Mouse (Mus musculus): ENCODE data around the gene Ano6. TPM values are rescaled to one million over a fixed set of nuclear protein-coding genes. Genes with fewer than 3 reads are reported as not detected.
A peak's percentile ranks its signal among the peaks of the same experiment; 100 is the strongest.

The Ano6 gene
- polyA plus RNA-seq, 1 experiment: 104 TPM

- Histone ChIP-seq H3K4me3 (ENCODE audit: control insufficient read depth, insufficient read depth, low read length) (no peak overlapping the region), H3K36me3 (ENCODE audit: control insufficient read depth, insufficient read depth, low read length) (peaks cover 16% of the 10 kb centered on the region), H3K27ac (ENCODE audit: control insufficient read depth, insufficient read depth, low read length) (no peak overlapping the region), H3K4me1 (replicated peaks; ENCODE audit: control insufficient read depth, insufficient read depth, low read length) (peaks cover 35% of the 10 kb centered on the region), H3K27me3 (ENCODE audit: control insufficient read depth, insufficient read depth, low read length) (no peaks in the 10 kb centered on the region)
- TF ChIP-seq POLR2A (IDR thresholded peaks at IDR 0.05; ENCODE audit: control insufficient read depth, extremely low read depth, insufficient read depth, low read length, poor library complexity) (no peak), CTCF (IDR thresholded peaks at IDR 0.05; ENCODE audit: borderline replicate concordance, control insufficient read depth, extremely low read depth, insufficient read depth, low read length, poor library complexity) (no peak)
- DNase-seq: no peak
- 94% methylated on average over 9 of the region's 9 CpGs for WGBS
These were observed 3.3 kb downstream of the Ano6 start for GRCm38 (mm10) chr15:95793748-95794491.

- no peak for DNase-seq
- Histone ChIP-seq H3K27ac (ENCODE audit: control insufficient read depth, insufficient read depth, low read length) (no peak overlapping the region), H3K4me1 (replicated peaks; ENCODE audit: control insufficient read depth, insufficient read depth, low read length) (peaks cover 33% of the 10 kb centered on the region), H3K4me3 (ENCODE audit: control insufficient read depth, insufficient read depth, low read length) (no peak overlapping the region), H3K36me3 (ENCODE audit: control insufficient read depth, insufficient read depth, low read length) (peaks cover 16% of the 10 kb centered on the region), H3K27me3 (ENCODE audit: control insufficient read depth, insufficient read depth, low read length) (no peaks in the 10 kb centered on the region)
- no peak for TF ChIP-seq CTCF (IDR thresholded peaks at IDR 0.05; ENCODE audit: borderline replicate concordance, control insufficient read depth, extremely low read depth, insufficient read depth, low read length, poor library complexity)
- TF ChIP-seq POLR2A (IDR thresholded peaks at IDR 0.05; ENCODE audit: control insufficient read depth, extremely low read depth, insufficient read depth, low read length, poor library complexity): no peak
- WGBS: 81% methylated on average over 10 of the region's 10 CpGs
These were observed 4.2 kb downstream of the Ano6 start for GRCm38 (mm10) chr15:95794611-95795565.

GRCm38 (mm10) chr15:95796062-95796461 lies 5.4 kb downstream of the Ano6 start:
- Histone ChIP-seq H3K27me3 (ENCODE audit: control insufficient read depth, insufficient read depth, low read length) (no peaks in the 10 kb centered on the region), H3K4me3 (ENCODE audit: control insufficient read depth, insufficient read depth, low read length) (no peak overlapping the region), H3K36me3 (ENCODE audit: control insufficient read depth, insufficient read depth, low read length) (peaks cover 16% of the 10 kb centered on the region), H3K4me1 (replicated peaks; ENCODE audit: control insufficient read depth, insufficient read depth, low read length) (peaks cover 36% of the 10 kb centered on the region), H3K27ac (ENCODE audit: control insufficient read depth, insufficient read depth, low read length) (no peak overlapping the region)
- TF ChIP-seq POLR2A (IDR thresholded peaks at IDR 0.05; ENCODE audit: control insufficient read depth, extremely low read depth, insufficient read depth, low read length, poor library complexity) (no peak), CTCF (IDR thresholded peaks at IDR 0.05; ENCODE audit: borderline replicate concordance, control insufficient read depth, extremely low read depth, insufficient read depth, low read length, poor library complexity) (no peak)
- no peak for DNase-seq
- WGBS: 95% methylated on average over 5 of the region's 5 CpGs

GRCm38 (mm10) chr15:95797144-95797983 lies 6.7 kb downstream of the Ano6 start:
- Histone ChIP-seq H3K4me1 (replicated peaks; ENCODE audit: control insufficient read depth, insufficient read depth, low read length) (peaks cover 41% of the 10 kb centered on the region), H3K4me3 (ENCODE audit: control insufficient read depth, insufficient read depth, low read length) (no peak overlapping the region), H3K36me3 (ENCODE audit: control insufficient read depth, insufficient read depth, low read length) (peaks cover 16% of the 10 kb centered on the region), H3K27ac (ENCODE audit: control insufficient read depth, insufficient read depth, low read length) (peak overlapping the region; percentile 44; the same call in 1 of the 2 replicates), H3K27me3 (ENCODE audit: control insufficient read depth, insufficient read depth, low read length) (no peaks in the 10 kb centered on the region)
- DNase-seq: peak; percentile 22
- TF ChIP-seq CTCF (IDR thresholded peaks at IDR 0.05; ENCODE audit: borderline replicate concordance, control insufficient read depth, extremely low read depth, insufficient read depth, low read length, poor library complexity) (no peak), POLR2A (IDR thresholded peaks at IDR 0.05; ENCODE audit: control insufficient read depth, extremely low read depth, insufficient read depth, low read length, poor library complexity) (no peak)
- WGBS: 42% methylated on average over 9 of the region's 9 CpGs

- Histone ChIP-seq H3K4me1 (replicated peaks; ENCODE audit: control insufficient read depth, insufficient read depth, low read length) (peaks cover 48% of the 10 kb centered on the region), H3K27ac (ENCODE audit: control insufficient read depth, insufficient read depth, low read length) (no peak overlapping the region), H3K36me3 (ENCODE audit: control insufficient read depth, insufficient read depth, low read length) (peaks cover 13% of the 10 kb centered on the region), H3K27me3 (ENCODE audit: control insufficient read depth, insufficient read depth, low read length) (no peaks in the 10 kb centered on the region), H3K4me3 (ENCODE audit: control insufficient read depth, insufficient read depth, low read length) (no peak overlapping the region)
- TF ChIP-seq CTCF (IDR thresholded peaks at IDR 0.05; ENCODE audit: borderline replicate concordance, control insufficient read depth, extremely low read depth, insufficient read depth, low read length, poor library complexity) (no peak), POLR2A (IDR thresholded peaks at IDR 0.05; ENCODE audit: control insufficient read depth, extremely low read depth, insufficient read depth, low read length, poor library complexity) (no peak)
- 98% methylated on average over 7 of the region's 7 CpGs for WGBS
- no peak for DNase-seq
These were observed 7.6 kb downstream of the Ano6 start for GRCm38 (mm10) chr15:95798266-95798665.

GRCm38 (mm10) chr15:95799632-95800031 lies 9.0 kb downstream of the Ano6 start:
- Histone ChIP-seq H3K27ac (ENCODE audit: control insufficient read depth, insufficient read depth, low read length) (no peak overlapping the region), H3K36me3 (ENCODE audit: control insufficient read depth, insufficient read depth, low read length) (peaks cover 11% of the 10 kb centered on the region)
- WGBS: 98% methylated on average over 5 of the region's 5 CpGs

More at GRCm38 (mm10) chr15:95799632-95800031, 9.0 kb downstream of the Ano6 start:
- TF ChIP-seq CTCF (IDR thresholded peaks at IDR 0.05; ENCODE audit: borderline replicate concordance, control insufficient read depth, extremely low read depth, insufficient read depth, low read length, poor library complexity): no peak
- no peak for TF ChIP-seq POLR2A (IDR thresholded peaks at IDR 0.05; ENCODE audit: control insufficient read depth, extremely low read depth, insufficient read depth, low read length, poor library complexity)
- DNase-seq: no peak
- H3K4me1 ChIP-seq (replicated peaks; ENCODE audit: control insufficient read depth, insufficient read depth, low read length): peaks cover 44% of the 10 kb centered on the region
- H3K4me3 ChIP-seq (ENCODE audit: control insufficient read depth, insufficient read depth, low read length): no peak overlapping the region
- H3K27me3 ChIP-seq (ENCODE audit: control insufficient read depth, insufficient read depth, low read length): no peaks in the 10 kb centered on the region

Data from thymus, adult 2 months (tissue).